Mouse (Mus musculus) brain, embryonic 14.5 days (tissue): Measurements from ENCODE around the gene Klk13.

Experiments
- CTCF ChIP-seq: fragments of 200-500 bp; IDR thresholded peaks from 2 replicates; pipeline ENCODE4 v1.5.1; 2012; ENCODE audit warnings: inconsistent platforms, mild to moderate bottlenecking, moderate library complexity, borderline replicate concordance; ENCODE audit not compliant: insufficient read depth, insufficient read length; ENCODE audit errors: extremely low read depth
- POLR2A ChIP-seq: fragments of 200-500 bp; IDR thresholded peaks from 2 replicates; pipeline ENCODE4 v1.6.1; 2012; ENCODE audit warnings: mild to moderate bottlenecking, inconsistent platforms, borderline replicate concordance; ENCODE audit not compliant: poor library complexity, insufficient read depth, insufficient read length, severe bottlenecking; ENCODE audit errors: extremely low read depth

DNA sequence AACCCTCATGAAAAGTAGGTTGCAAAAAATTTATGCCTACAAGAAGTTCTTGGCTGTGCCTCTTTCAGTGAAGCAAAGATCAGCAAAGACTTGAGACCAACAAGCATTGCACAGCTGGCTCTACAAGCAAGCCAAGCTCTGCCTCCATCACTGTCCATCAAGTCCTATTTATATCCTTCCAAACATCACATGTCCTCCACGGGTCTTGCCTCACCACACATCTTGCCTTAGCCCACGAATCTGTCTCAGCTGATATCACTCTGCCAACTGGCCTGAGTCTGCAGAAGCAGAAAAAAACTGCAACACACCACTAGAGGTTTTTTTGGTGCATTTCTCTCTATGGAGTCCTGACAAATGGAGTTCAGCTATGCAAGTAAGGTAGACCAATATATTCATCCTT lies 40.4 kb downstream of the Klk13 start:
- no peak for TF ChIP-seq POLR2A
- TF ChIP-seq CTCF = no peak
